Mouse (Mus musculus) bone marrow macrophage, adult 2 months (primary cell): ENCODE results near the gene Shbg. TPM values are rescaled to one million over a fixed set of nuclear protein-coding genes. Genes with fewer than 3 reads are reported as not detected.
A peak's percentile ranks its signal among the peaks of the same experiment; 100 is the strongest.

Source experiments
- H3K27ac ChIP-seq: 2 replicates; pipeline ENCODE4 v1.5.1; 2012; ENCODE audit warnings: low read depth, low read length; ENCODE audit not compliant: insufficient read depth
- H3K4me1 ChIP-seq: 2 replicates; pipeline ENCODE4 v1.6.1; 2012; ENCODE audit warnings: low read length; ENCODE audit not compliant: control insufficient read depth, insufficient read depth
- H3K4me3 ChIP-seq: 2 replicates; pipeline ENCODE4 v1.5.1; 2012; ENCODE audit warnings: mild to moderate bottlenecking, low read length, moderate library complexity; ENCODE audit not compliant: insufficient read depth
- CTCF ChIP-seq: IDR thresholded peaks from 2 replicates; pipeline ENCODE4 v1.5.1; 2012; ENCODE audit warnings: low read depth, mild to moderate bottlenecking, low read length, moderate library complexity
- POLR2A ChIP-seq: IDR thresholded peaks from 2 replicates; pipeline ENCODE4 v1.6.1; 2012; ENCODE audit warnings: mild to moderate bottlenecking, low read depth, low read length, borderline replicate concordance
- polyA plus RNA-seq: library from polyadenylated mRNA; stranded (reverse); fragments of >200 nt; gene quantifications from 2 replicates; pipeline ENCODE4 v1.2.4, GENCODE M21; 2012; ENCODE audit not compliant: missing spikeins, insufficient read depth, insufficient read length

Shbg gene
- polyA plus RNA-seq, 1 experiment, result not detected

DNA sequence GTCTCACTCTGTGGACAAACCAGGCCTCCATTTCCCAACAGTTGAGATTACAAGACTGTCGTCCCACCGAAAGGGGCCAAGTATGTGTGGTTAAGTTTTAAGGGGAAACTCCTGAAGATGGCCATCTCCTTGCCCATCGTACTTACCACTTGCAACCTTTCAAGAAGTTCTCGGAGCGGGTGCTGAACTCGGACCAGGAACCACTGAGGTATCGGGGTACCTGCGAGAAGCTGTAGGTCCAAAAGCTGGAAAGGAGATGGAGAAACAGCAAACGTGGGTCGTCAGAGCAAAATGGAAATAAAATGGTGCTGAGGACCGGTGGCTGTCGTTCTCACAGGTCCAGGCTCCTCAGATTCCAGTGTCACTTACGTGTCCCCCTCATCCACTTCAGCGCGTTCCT, 39.4 kb downstream of the Shbg start:
- Histone ChIP-seq H3K4me3 (peak overlapping the region; percentile 72), H3K4me1 (peaks cover 19% of the 10 kb centered on the region), H3K27ac (no peak overlapping the region)
- no peak for TF ChIP-seq CTCF
- no peak for TF ChIP-seq POLR2A

DNA sequence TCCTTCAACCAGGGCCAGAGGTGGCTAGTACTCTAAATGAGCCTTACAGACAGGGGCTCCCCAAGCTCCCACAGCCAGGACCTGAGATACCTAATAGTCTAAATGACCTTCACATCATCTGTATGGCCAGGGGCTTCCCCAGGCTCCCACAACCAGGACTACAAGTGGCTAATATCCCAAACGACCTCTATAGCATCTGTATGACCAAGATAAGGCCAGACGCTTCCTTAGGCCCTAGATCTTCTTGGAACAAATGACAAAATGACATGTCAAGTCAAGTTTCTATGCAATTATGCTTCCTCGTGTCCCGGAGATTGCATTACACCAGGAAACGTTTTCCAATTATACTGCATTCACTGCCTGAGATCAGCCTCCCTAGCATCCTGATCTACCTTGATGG, 41.4 kb downstream of the Shbg start:
- Histone ChIP-seq H3K4me1 (peaks cover 9% of the 10 kb centered on the region), H3K4me3 (no peak overlapping the region), H3K27ac (no peak overlapping the region)
- TF ChIP-seq CTCF, result no peak
- TF ChIP-seq POLR2A, result no peak

DNA sequence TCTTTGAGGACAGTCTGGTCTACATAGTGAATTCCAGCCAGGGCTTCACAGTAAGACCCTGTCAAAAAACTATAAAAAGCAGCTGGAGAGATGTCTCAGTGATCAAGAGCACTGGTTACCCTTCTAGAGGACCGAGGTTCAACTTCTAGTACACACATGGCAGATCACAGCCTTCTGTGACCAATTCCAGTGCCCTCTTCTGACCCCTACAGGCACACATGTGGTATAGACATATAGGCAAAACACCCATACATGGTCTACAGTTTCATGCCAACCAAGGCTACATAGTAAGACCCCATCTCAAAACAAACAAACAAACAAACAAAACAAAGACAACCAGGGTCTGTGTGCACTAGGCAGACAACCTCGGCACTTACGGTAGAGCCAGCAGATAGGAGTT, 42.5 kb downstream of the Shbg start:
- TF ChIP-seq CTCF (no peak), POLR2A (no peak)
- Histone ChIP-seq H3K4me1 (peaks cover 9% of the 10 kb centered on the region), H3K27ac (no peak overlapping the region), H3K4me3 (no peak overlapping the region)

DNA sequence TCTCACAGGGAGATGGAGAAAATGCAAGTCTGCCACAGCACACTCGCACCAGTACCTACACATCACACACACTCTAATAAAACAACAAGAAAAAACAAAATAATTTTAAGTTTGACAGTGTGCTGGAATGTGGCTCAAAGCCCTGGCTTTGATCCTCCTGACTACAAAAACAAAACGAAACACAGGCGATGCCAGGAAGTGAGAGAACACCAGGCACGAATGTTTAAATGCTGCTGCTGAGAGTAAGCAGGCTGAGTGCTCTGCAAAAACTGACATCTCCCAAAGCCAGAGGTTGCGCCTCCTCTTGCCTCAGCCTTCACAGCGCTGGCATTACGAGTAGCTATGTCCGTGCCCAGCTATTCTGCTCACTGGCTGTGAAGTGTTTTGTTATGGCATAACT, 52.6 kb downstream of the Shbg start:
- H3K4me3 ChIP-seq, result no peak overlapping the region
- TF ChIP-seq POLR2A, result no peak
- TF ChIP-seq CTCF, result no peak
- no peaks in the 10 kb centered on the region for H3K4me1 ChIP-seq
- H3K27ac ChIP-seq, result no peak overlapping the region

Other genes starting within 250 kb of the Shbg start
- 134 and 137 TPM in 2 replicates for gene Chd3, start 248.5 kb downstream of the Shbg start, polyA plus RNA-seq
- gene Naa38, start 222.4 kb downstream of the Shbg start, polyA plus RNA-seq, result 69.8 and 73.7 TPM in 2 replicates
- 22.5 and 23.2 TPM in 2 replicates for gene Cyb5d1, start 222.3 kb downstream of the Shbg start, polyA plus RNA-seq
- gene Tmem88, start 219.7 kb downstream of the Shbg start, polyA plus RNA-seq, result not detected in 2 replicates
- 8.1 and 9.3 TPM in 2 replicates for gene Kdm6b, start 204.2 kb downstream of the Shbg start, polyA plus RNA-seq
- 0.72 and 0.76 TPM in 2 replicates for gene Dnah2, start 68.8 kb downstream of the Shbg start, polyA plus RNA-seq
- 0.33 TPM in 1 of 2 replicates, not detected in the other for gene Efnb3, start 57.7 kb downstream of the Shbg start, polyA plus RNA-seq
- 8.2 and 8.8 TPM in 2 replicates for gene Wrap53, start 37.6 kb downstream of the Shbg start, polyA plus RNA-seq
- gene Trp53, start 37.5 kb downstream of the Shbg start, polyA plus RNA-seq, result 76.1 and 79.7 TPM in 2 replicates
- not detected in 2 replicates for gene Atp1b2, start 12.0 kb downstream of the Shbg start, polyA plus RNA-seq
- 2.5 and 4.3 TPM in 2 replicates for gene Sat2, start 4.1 kb upstream of the Shbg start, polyA plus RNA-seq
- gene Fxr2, start 15.1 kb upstream of the Shbg start, polyA plus RNA-seq, result 54.1 and 64.6 TPM in 2 replicates
- gene Sox15, start 37.4 kb upstream of the Shbg start, polyA plus RNA-seq, result not detected in 2 replicates
- 64.2 and 68.9 TPM in 2 replicates for gene Mpdu1, start 44.7 kb upstream of the Shbg start, polyA plus RNA-seq
- gene Cd68, start 48.2 kb upstream of the Shbg start, polyA plus RNA-seq, result 1,401 and 1,598 TPM in 2 replicates
- 303 and 319 TPM in 2 replicates for gene Eif4a1, start 54.5 kb upstream of the Shbg start, polyA plus RNA-seq
- gene Senp3, start 64.2 kb upstream of the Shbg start, polyA plus RNA-seq, result 120 and 131 TPM in 2 replicates
- 20.8 and 23.9 TPM in 2 replicates for gene Tnfsf13, start 67.9 kb upstream of the Shbg start, polyA plus RNA-seq
- gene Tnfsf12, start 77.9 kb upstream of the Shbg start, polyA plus RNA-seq, result 97.6 and 101 TPM in 2 replicates
- 43.9 and 59.4 TPM in 2 replicates for gene Tnfsfm13, start 78.2 kb upstream of the Shbg start, polyA plus RNA-seq
- 46.5 and 69.7 TPM in 2 replicates for gene Polr2a, start 140.7 kb upstream of the Shbg start, polyA plus RNA-seq
- gene Slc35g3, start 144.1 kb upstream of the Shbg start, polyA plus RNA-seq, result not detected in 2 replicates
- 28.8 and 38.2 TPM in 2 replicates for gene Zbtb4, start 148.0 kb upstream of the Shbg start, polyA plus RNA-seq
- gene Chrnb1, start 178.0 kb upstream of the Shbg start, polyA plus RNA-seq, result 1.0 and 1.8 TPM in 2 replicates
- gene Fgf11, start 184.0 kb upstream of the Shbg start, polyA plus RNA-seq, result 27.9 and 29.7 TPM in 2 replicates
- not detected in 2 replicates for gene Tmem102, start 187.7 kb upstream of the Shbg start, polyA plus RNA-seq
- not detected in 2 replicates for gene Gm39566, start 197.4 kb upstream of the Shbg start, polyA plus RNA-seq
- not detected in 2 replicates for gene Spem2, start 200.6 kb upstream of the Shbg start, polyA plus RNA-seq
- gene Spem1, start 204.3 kb upstream of the Shbg start, polyA plus RNA-seq, result not detected in 2 replicates
- gene Nlgn2, start 219.9 kb upstream of the Shbg start, polyA plus RNA-seq, result 9.9 and 10.9 TPM in 2 replicates
- gene Tmem256, start 220.6 kb upstream of the Shbg start, polyA plus RNA-seq, result 253 and 279 TPM in 2 replicates
- gene Plscr3, start 228.5 kb upstream of the Shbg start, polyA plus RNA-seq, result 58.6 and 68.1 TPM in 2 replicates
- gene Tnk1, start 240.8 kb upstream of the Shbg start, polyA plus RNA-seq, result not detected in 2 replicates